Mouse (Mus musculus) CH12.LX (cell line): ENCODE data around the gene Rtl5. TPM values are rescaled to one million over a fixed set of nuclear protein-coding genes. Genes with fewer than 3 reads are reported as not detected.
A peak's percentile ranks its signal among the peaks of the same experiment; 100 is the strongest.

Experiments
- DNase-seq: peaks from one replicate; pipeline ENCODE4 v3.0.0-alpha.2; 2013; ENCODE audit errors: extremely low read depth
- H3K27ac ChIP-seq: 2 replicates; pipeline ENCODE4 v1.5.1; 2012; ENCODE audit warnings: low read depth, mild to moderate bottlenecking, control low read depth, moderate library complexity; ENCODE audit not compliant: insufficient read depth
- H3K27me3 ChIP-seq: replicated peaks from 2 replicates; pipeline ENCODE3; 2012; ENCODE audit warnings: inconsistent platforms
- H3K36me3 ChIP-seq, 2 experiments: replicated peaks in 1 of 2; 2 replicates each; pipeline versions ENCODE3 to v1.6.1; 2012; ENCODE audit warnings: inconsistent platforms in 1 of 2, low read length in 1 of 2, mild to moderate bottlenecking in 1 of 2, mixed read lengths in 1 of 2, moderate library complexity in 1 of 2; ENCODE audit not compliant: control insufficient read depth in 1 of 2, insufficient read depth in 1 of 2
- H3K4me1 ChIP-seq, 2 experiments: 2 replicates each; pipeline ENCODE4 v1.6.1; 2012; ENCODE audit warnings: inconsistent platforms in 1 of 2, moderate library complexity in 1 of 2; ENCODE audit not compliant: insufficient read depth in 2 of 2, control insufficient read depth in 1 of 2
- H3K4me2 ChIP-seq: 2 replicates; pipeline ENCODE4 v1.6.1; 2012; ENCODE audit warnings: low read depth, mild to moderate bottlenecking, control low read depth; ENCODE audit not compliant: poor library complexity, insufficient read depth, severe bottlenecking
- H3K4me3 ChIP-seq, 3 experiments: fragments of 150-350 bp in 1 of 3; sonication (generic) in 1 of 3; replicated peaks in 1 of 3; 2 replicates each; pipeline versions ENCODE3 to v1.5.1; 2011 to 2012; ENCODE audit warnings: low read depth in 2 of 3, low read length in 2 of 3, mild to moderate bottlenecking in 2 of 3, moderate library complexity in 2 of 3, control low read depth in 1 of 3, improper control_type of control experiment in 1 of 3, inconsistent platforms in 1 of 3, mixed read lengths in 1 of 3; ENCODE audit not compliant: poor library complexity in 1 of 3
- H3K79me2 ChIP-seq: replicated peaks from 2 replicates; pipeline ENCODE4 v1.6.1; 2012; ENCODE audit warnings: mild to moderate bottlenecking, moderate library complexity; ENCODE audit not compliant: control insufficient read depth, poor library complexity, insufficient read depth, severe bottlenecking; ENCODE audit errors: extremely low read depth
- H3K9ac ChIP-seq: 2 replicates; pipeline ENCODE4 v1.6.1; 2012; ENCODE audit warnings: low read depth, mild to moderate bottlenecking, control low read depth, moderate library complexity; ENCODE audit not compliant: insufficient read depth
- H3K9me3 ChIP-seq: replicated peaks from 2 replicates; pipeline ENCODE3; 2012; ENCODE audit warnings: low read length, inconsistent platforms, mixed read lengths
- CHD2 ChIP-seq: IDR thresholded peaks from 2 replicates; pipeline ENCODE4 v1.6.1; 2011; ENCODE audit warnings: low read length, improper control_type of control experiment
- CTCF ChIP-seq, 2 experiments: IDR thresholded peaks in 1 of 2; conservative IDR thresholded peaks in 1 of 2; 2 replicates each; pipeline ENCODE4 v1.5.1; 2011 to 2012; ENCODE audit warnings: low read depth in 2 of 2, low read length in 2 of 2, improper control_type of control experiment in 1 of 2, inconsistent platforms in 1 of 2, mild to moderate bottlenecking in 1 of 2, moderate library complexity in 1 of 2
- E2F4 ChIP-seq: IDR thresholded peaks from 2 replicates; pipeline ENCODE4 v1.6.1; 2011; ENCODE audit warnings: low read depth, low read length, improper control_type of control experiment; ENCODE audit not compliant: insufficient replicate concordance
- ELF1 ChIP-seq: IDR thresholded peaks from 2 replicates; pipeline ENCODE4 v1.6.1; 2014; ENCODE audit warnings: low read depth, mild to moderate bottlenecking, inconsistent platforms, low read length, improper control_type of control experiment
- EP300 ChIP-seq: IDR thresholded peaks from 2 replicates; pipeline ENCODE4 v1.6.1; 2011; ENCODE audit warnings: low read length, improper control_type of control experiment
- HCFC1 ChIP-seq: IDR thresholded peaks from 2 replicates; pipeline ENCODE4 v1.6.1; 2012; ENCODE audit warnings: low read depth, mild to moderate bottlenecking, inconsistent platforms, low read length, improper control_type of control experiment
- IRF4 ChIP-seq: IDR thresholded peaks from 2 replicates; pipeline ENCODE4 v1.6.1; 2014; ENCODE audit warnings: low read depth, mild to moderate bottlenecking, inconsistent platforms, low read length, improper control_type of control experiment
- JUN ChIP-seq: IDR thresholded peaks from 2 replicates; pipeline ENCODE4 v1.6.1; 2011; ENCODE audit warnings: low read depth, mild to moderate bottlenecking, low read length, improper control_type of control experiment, moderate library complexity; ENCODE audit not compliant: insufficient read depth
- KAT2A ChIP-seq: IDR thresholded peaks from 2 replicates; pipeline ENCODE4 v1.6.1; 2012; ENCODE audit warnings: low read length, improper control_type of control experiment, inconsistent platforms; ENCODE audit not compliant: insufficient replicate concordance
- MAX ChIP-seq: IDR thresholded peaks from 2 replicates; pipeline ENCODE4 v1.6.1; 2011; ENCODE audit warnings: low read length, improper control_type of control experiment
- MAZ ChIP-seq: IDR thresholded peaks from 2 replicates; pipeline ENCODE4 v1.6.1; 2012; ENCODE audit warnings: low read depth, mild to moderate bottlenecking, inconsistent platforms, low read length, improper control_type of control experiment, moderate library complexity
- MEF2A ChIP-seq: IDR thresholded peaks from 2 replicates; pipeline ENCODE4 v1.6.1; 2014; ENCODE audit warnings: low read depth, mild to moderate bottlenecking, inconsistent platforms, low read length, improper control_type of control experiment, borderline replicate concordance
- MXI1 ChIP-seq: IDR thresholded peaks from 2 replicates; pipeline ENCODE4 v1.6.1; 2011; ENCODE audit warnings: mild to moderate bottlenecking, low read depth, low read length, improper control_type of control experiment
- MYC ChIP-seq: IDR thresholded peaks from 2 replicates; pipeline ENCODE4 v1.6.1; 2011; ENCODE audit warnings: low read depth, mild to moderate bottlenecking, improper control_type of control experiment, low read length
- NELFE ChIP-seq: IDR thresholded peaks from 2 replicates; pipeline ENCODE4 v1.6.1; 2011; ENCODE audit warnings: low read depth, low read length, improper control_type of control experiment
- PAX5 ChIP-seq: IDR thresholded peaks from 2 replicates; pipeline ENCODE4 v1.6.1; 2012; ENCODE audit warnings: low read length, inconsistent platforms, mixed read lengths
- POLR2A ChIP-seq: IDR thresholded peaks from 2 replicates; pipeline ENCODE4 v1.6.1; 2011; ENCODE audit warnings: low read depth, mild to moderate bottlenecking, improper control_type of control experiment, low read length
- RAD21 ChIP-seq: IDR thresholded peaks from 2 replicates; pipeline ENCODE4 v1.6.1; 2011; ENCODE audit warnings: low read depth, mild to moderate bottlenecking, low read length, improper control_type of control experiment, moderate library complexity
- RCOR1 ChIP-seq: conservative IDR thresholded peaks from 2 replicates; pipeline ENCODE4 v1.6.1; 2012; ENCODE audit warnings: low read depth, mild to moderate bottlenecking, inconsistent platforms, low read length, improper control_type of control experiment
- SIN3A ChIP-seq: IDR thresholded peaks from 2 replicates; pipeline ENCODE4 v1.6.1; 2012; ENCODE audit warnings: low read length, improper control_type of control experiment, inconsistent platforms
- TBP ChIP-seq: conservative IDR thresholded peaks from 2 replicates; pipeline ENCODE4 v1.6.1; 2011; ENCODE audit warnings: low read depth, low read length, improper control_type of control experiment
- TCF12 ChIP-seq: IDR thresholded peaks from 2 replicates; pipeline ENCODE4 v1.6.1; 2014; ENCODE audit warnings: low read depth, mild to moderate bottlenecking, inconsistent platforms, low read length, improper control_type of control experiment
- UBTF ChIP-seq: IDR thresholded peaks from 2 replicates; pipeline ENCODE4 v1.6.1; 2012; ENCODE audit warnings: low read depth, mild to moderate bottlenecking, inconsistent platforms, low read length, improper control_type of control experiment, moderate library complexity
- USF1 ChIP-seq: IDR thresholded peaks from 2 replicates; pipeline ENCODE4 v1.6.1; 2014; ENCODE audit warnings: low read depth, mild to moderate bottlenecking, inconsistent platforms, low read length, improper control_type of control experiment
- ZC3H11A ChIP-seq: IDR thresholded peaks from 2 replicates; pipeline ENCODE4 v1.6.1; 2012; ENCODE audit warnings: low read depth, mild to moderate bottlenecking, inconsistent platforms, low read length, improper control_type of control experiment
- ZMIZ1 ChIP-seq: IDR thresholded peaks from 2 replicates; pipeline ENCODE4 v1.6.1; 2012; ENCODE audit warnings: low read depth, mild to moderate bottlenecking, inconsistent platforms, low read length, improper control_type of control experiment
- ZNF384 ChIP-seq: IDR thresholded peaks from 2 replicates; pipeline ENCODE4 v1.6.1; 2012; ENCODE audit warnings: low read depth, low read length, improper control_type of control experiment, inconsistent platforms
- dilution Hi-C: fragments of 300-500 bp; cut with MboI; formaldehyde crosslinking; loops from 2 replicates; pipeline ENCODE4 v1.14.3; 2020; ENCODE audit warnings: low sequenced_read_pairs; ENCODE audit not compliant: extremely low pct_unique_long_range_greater_than_20kb, extremely low pct_ligation_motif_present
- in situ Hi-C: fragments of 300-500 bp; cut with MboI; formaldehyde crosslinking; loops from 3 replicates; pipeline ENCODE4 v1.14.3; 2019; ENCODE audit warnings: low sequenced_read_pairs, low pct_ligation_motif_present, low pct_unique_long_range_greater_than_20kb, mixed read lengths
- polyA plus RNA-seq: library from polyadenylated mRNA; unstranded; fragments of >175 nt; gene quantifications from 2 replicates; pipeline ENCODE4 v1.2.1, GENCODE M21; 2012; ENCODE audit warnings: low read depth; ENCODE audit not compliant: insufficient read length
- total RNA-seq, 2 experiments: library from RNA; depleted of rRNA; stranded (reverse); fragments of 300-350 nt in 1 of 2; fragments of >200 nt in 1 of 2; gene quantifications; 2 replicates each; pipeline ENCODE4 v1.2.3; 2012 to 2014

Gene Rtl5
- total and polyA plus RNA-seq, 3 experiments = 0.51 to 0.79 (median 0.55) TPM

DNA sequence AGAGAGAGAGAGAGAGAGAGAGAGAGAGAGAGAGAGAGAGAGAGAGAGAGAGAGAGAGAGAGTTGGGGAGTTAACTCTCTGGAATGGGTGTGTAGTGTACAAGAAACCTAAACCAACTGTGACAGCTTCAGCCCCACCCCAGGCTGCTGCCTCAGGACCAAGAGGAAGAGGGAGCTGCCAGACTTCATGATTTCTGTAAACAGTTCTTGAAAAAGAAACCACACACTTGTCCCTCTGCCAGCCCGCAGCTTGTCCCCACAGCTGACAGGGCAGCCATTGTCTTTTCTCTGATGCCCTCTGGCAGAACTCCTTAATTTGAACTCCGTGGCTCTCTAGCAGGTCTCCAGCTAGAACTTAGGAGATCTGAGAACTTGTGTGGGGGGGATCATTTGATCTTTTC, 10.2 kb downstream of the Rtl5 start:
- H3K27me3 ChIP-seq = no peaks in the 10 kb centered on the region
- peaks cover 0 to 16% of the 10 kb centered on the region in 2 experiments; a peak in 2 of 4 replicates for H3K4me1 ChIP-seq
- dilution Hi-C loops (no loop called here), in situ Hi-C loops (loop anchor here (25.0 kb wide), 1 partner anchor 99 kb away; no protein-coding TSS in a partner anchor)
- no peak overlapping the region for H3K27ac ChIP-seq
- no peaks in the 10 kb centered on the region for H3K79me2 ChIP-seq
- no peaks in the 10 kb centered on the region for H3K36me3 ChIP-seq
- no peak for TF ChIP-seq MAX
- no peak for TF ChIP-seq UBTF
- no peak for TF ChIP-seq ZC3H11A
- TF ChIP-seq CTCF (conservative IDR thresholded peaks at IDR 0.05 in 1 of 2, IDR thresholded peaks at IDR 0.05 in 1 of 2; ENCODE audit: low read depth in 2 of 2, low read length in 2 of 2) = no peak
- no peak for TF ChIP-seq RCOR1
- H3K4me3 ChIP-seq = no peak overlapping the region
- DNase-seq = no peak
- no peaks in the 10 kb centered on the region for H3K9me3 ChIP-seq
- no peak overlapping the region for H3K4me2 ChIP-seq
- H3K9ac ChIP-seq = no peak overlapping the region

DNA sequence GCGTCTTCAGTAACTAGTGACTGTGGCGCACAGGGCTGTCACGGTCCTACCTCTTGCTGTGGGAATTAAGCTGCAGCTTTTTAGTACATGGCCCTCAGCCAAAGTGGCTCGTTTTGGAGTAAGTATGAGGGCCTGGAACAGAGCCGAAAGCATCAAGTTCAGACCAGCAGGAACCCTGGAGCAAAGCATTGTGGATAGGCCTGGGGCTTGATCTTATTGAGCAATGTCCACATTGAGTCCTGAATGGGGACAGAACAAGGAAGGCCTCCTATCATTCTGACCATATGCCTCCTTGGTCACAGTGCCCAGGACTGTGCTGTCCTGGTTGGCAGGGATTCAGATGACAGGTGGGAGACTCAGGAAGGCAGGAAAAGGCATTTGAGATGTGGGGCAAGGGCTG, 10.9 kb downstream of the Rtl5 start:
- Histone ChIP-seq H3K4me2 (no peak overlapping the region), H3K9ac (no peak overlapping the region), H3K36me3 (no peaks in the 10 kb centered on the region), H3K4me3 (no peak overlapping the region), H3K27ac (no peak overlapping the region), H3K4me1 (peaks cover 0 to 10% of the 10 kb centered on the region in 2 experiments; a peak in 2 of 4 replicates), H3K79me2 (no peaks in the 10 kb centered on the region), H3K9me3 (no peaks in the 10 kb centered on the region), H3K27me3 (no peaks in the 10 kb centered on the region)
- in situ Hi-C loops = loop anchor here (25.0 kb wide), 1 partner anchor 98 kb away; no protein-coding TSS in a partner anchor
- dilution Hi-C loops = no loop called here
- TF ChIP-seq TBP = no peak
- TF ChIP-seq CHD2 = no peak
- TF ChIP-seq SIN3A = no peak
- no peak for DNase-seq

DNA sequence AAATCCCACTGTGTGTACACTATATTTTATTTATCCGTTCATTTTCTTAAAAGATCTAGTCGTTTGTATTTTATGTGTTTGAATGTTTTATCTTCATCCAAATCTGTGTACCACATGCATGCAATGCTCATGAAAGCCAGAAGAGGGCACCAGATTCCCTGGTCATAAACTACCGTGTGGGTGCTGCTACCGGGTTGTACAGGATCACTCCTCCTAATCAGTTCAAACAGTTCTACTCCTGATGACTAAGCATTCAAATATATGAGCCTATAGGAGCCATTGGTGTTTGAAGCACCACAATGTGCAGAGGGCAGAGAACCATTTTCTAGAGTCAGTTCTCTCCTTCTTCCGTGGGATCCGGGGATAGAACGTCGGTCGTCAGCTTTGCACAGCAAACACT, 11.7 kb downstream of the Rtl5 start:
- Histone ChIP-seq H3K27me3 (no peaks in the 10 kb centered on the region), H3K4me1 (peaks cover 0 to 2% of the 10 kb centered on the region in 2 experiments; a peak in 2 of 4 replicates), H3K9me3 (no peaks in the 10 kb centered on the region), H3K79me2 (no peaks in the 10 kb centered on the region), H3K4me2 (no peak overlapping the region), H3K27ac (no peak overlapping the region), H3K4me3 (no peak overlapping the region), H3K9ac (no peak overlapping the region), H3K36me3 (no peaks in the 10 kb centered on the region)
- peak; percentile 51 for DNase-seq
- dilution Hi-C loops (no loop called here), in situ Hi-C loops (loop anchor here (25.0 kb wide), 1 partner anchor 97 kb away; no protein-coding TSS in a partner anchor)
- TF ChIP-seq POLR2A (no peak), MAZ (no peak), USF1 (no peak), MAX (no peak), ZNF384 (no peak), NELFE (no peak), MXI1 (no peak), RAD21 (peak; percentile 60), IRF4 (no peak), HCFC1 (no peak), JUN (no peak), E2F4 (no peak), KAT2A (no peak), CHD2 (no peak), PAX5 (no peak), MEF2A (no peak), RCOR1 (no peak), EP300 (no peak), ELF1 (0 out of 2 replicates have a peak, but pooled peaks have one; percentile 24), MYC (no peak), TCF12 (no peak), ZMIZ1 (no peak), ZC3H11A (no peak), SIN3A (no peak)
